Mouse (Mus musculus): ENCODE data around the gene Glb1l. TPM values are rescaled to one million over a fixed set of nuclear protein-coding genes. Genes with fewer than 3 reads are reported as not detected.

Gene Glb1l
- polyA plus RNA-seq, 1 experiment from 2014 or later: 22.0 TPM

GRCm38 (mm10) chr1:75187914-75188483, 22.6 kb downstream of the Glb1l start:
- Histone ChIP-seq H3K36me3 (ENCODE audit: control insufficient read depth, insufficient read depth) (peaks cover 23% of the 10 kb centered on the region), H3K4me1 (replicated peaks; ENCODE audit: control insufficient read depth, insufficient read depth, low read length) (peaks cover 13% of the 10 kb centered on the region), H3K9me3 (ENCODE audit: control insufficient read depth, low read length) (no peaks in the 10 kb centered on the region), H3K4me2 (ENCODE audit: low read length) (no peak overlapping the region), H3K27ac (ENCODE audit: low read length) (no peak overlapping the region), H3K9ac (replicated peaks; ENCODE audit: low read depth, low read length) (no peak overlapping the region), H3K4me3 (replicated peaks; ENCODE audit: low read length) (no peak overlapping the region), H3K27me3 (replicated peaks; ENCODE audit: control insufficient read depth, insufficient read depth, low read length) (no peaks in the 10 kb centered on the region)
- ATAC-seq: no peak
- WGBS: 89% methylated on average over 2 of the region's 2 CpGs

- H3K27me3 ChIP-seq (replicated peaks; ENCODE audit: control insufficient read depth, insufficient read depth, low read length): no peaks in the 10 kb centered on the region
- H3K9me3 ChIP-seq (ENCODE audit: control insufficient read depth, low read length): no peaks in the 10 kb centered on the region
- H3K4me2 ChIP-seq (ENCODE audit: low read length): no peak overlapping the region
- no peak for ATAC-seq
- H3K27ac ChIP-seq (ENCODE audit: low read length): no peak overlapping the region
- peaks cover 29% of the 10 kb centered on the region for H3K36me3 ChIP-seq (ENCODE audit: control insufficient read depth, insufficient read depth)
- H3K9ac ChIP-seq (replicated peaks; ENCODE audit: low read depth, low read length): no peak overlapping the region
- H3K4me3 ChIP-seq (replicated peaks; ENCODE audit: low read length): no peak overlapping the region
- H3K4me1 ChIP-seq (replicated peaks; ENCODE audit: control insufficient read depth, insufficient read depth, low read length): peaks cover 12% of the 10 kb centered on the region
Measured at GRCm38 (mm10) chr1:75187126-75187525, 23.5 kb downstream of the Glb1l start.

- WGBS: 95% methylated on average over 11 of the region's 11 CpGs
Measured at GRCm38 (mm10) chr1:75185495-75185894, 25.1 kb downstream of the Glb1l start.

GRCm38 (mm10) chr1:75182160-75182559, 28.5 kb downstream of the Glb1l start:
- no peak overlapping the region for H3K4me3 ChIP-seq (replicated peaks; ENCODE audit: low read length)
- ATAC-seq: no peak
- WGBS: 73% methylated on average over 4 of the region's 4 CpGs
- H3K4me1 ChIP-seq (replicated peaks; ENCODE audit: control insufficient read depth, insufficient read depth, low read length): peaks cover 21% of the 10 kb centered on the region
- H3K27ac ChIP-seq (ENCODE audit: low read length): no peak overlapping the region
- no peaks in the 10 kb centered on the region for H3K27me3 ChIP-seq (replicated peaks; ENCODE audit: control insufficient read depth, insufficient read depth, low read length)
- no peak overlapping the region for H3K4me2 ChIP-seq (ENCODE audit: low read length)
- H3K9me3 ChIP-seq (ENCODE audit: control insufficient read depth, low read length): no peaks in the 10 kb centered on the region
- no peak overlapping the region for H3K9ac ChIP-seq (replicated peaks; ENCODE audit: low read depth, low read length)
- peaks cover 28% of the 10 kb centered on the region for H3K36me3 ChIP-seq (ENCODE audit: control insufficient read depth, insufficient read depth)

More at GRCm38 (mm10) chr1:75185495-75185894, 25.1 kb downstream of the Glb1l start:
- Histone ChIP-seq H3K4me1 (replicated peaks; ENCODE audit: control insufficient read depth, insufficient read depth, low read length) (peaks cover 7% of the 10 kb centered on the region), H3K36me3 (ENCODE audit: control insufficient read depth, insufficient read depth) (peaks cover 33% of the 10 kb centered on the region), H3K27ac (ENCODE audit: low read length) (no peak overlapping the region), H3K4me2 (ENCODE audit: low read length) (no peak overlapping the region), H3K27me3 (replicated peaks; ENCODE audit: control insufficient read depth, insufficient read depth, low read length) (no peaks in the 10 kb centered on the region), H3K4me3 (replicated peaks; ENCODE audit: low read length) (no peak overlapping the region), H3K9me3 (ENCODE audit: control insufficient read depth, low read length) (no peaks in the 10 kb centered on the region), H3K9ac (replicated peaks; ENCODE audit: low read depth, low read length) (no peak overlapping the region)
- ATAC-seq: no peak

GRCm38 (mm10) chr1:75181377-75181870, 29.2 kb downstream of the Glb1l start:
- no peaks in the 10 kb centered on the region for H3K9me3 ChIP-seq (ENCODE audit: control insufficient read depth, low read length)
- no peak overlapping the region for H3K9ac ChIP-seq (replicated peaks; ENCODE audit: low read depth, low read length)
- no peak for ATAC-seq
- 89% methylated on average over 4 of the region's 4 CpGs for WGBS
- no peaks in the 10 kb centered on the region for H3K27me3 ChIP-seq (replicated peaks; ENCODE audit: control insufficient read depth, insufficient read depth, low read length)
- no peak overlapping the region for H3K27ac ChIP-seq (ENCODE audit: low read length)
- peaks cover 30% of the 10 kb centered on the region for H3K36me3 ChIP-seq (ENCODE audit: control insufficient read depth, insufficient read depth)
- H3K4me2 ChIP-seq (ENCODE audit: low read length): no peak overlapping the region
- H3K4me3 ChIP-seq (replicated peaks; ENCODE audit: low read length): no peak overlapping the region
- peaks cover 21% of the 10 kb centered on the region for H3K4me1 ChIP-seq (replicated peaks; ENCODE audit: control insufficient read depth, insufficient read depth, low read length)

- Histone ChIP-seq H3K27me3 (replicated peaks; ENCODE audit: control insufficient read depth, insufficient read depth, low read length) (no peaks in the 10 kb centered on the region), H3K36me3 (ENCODE audit: control insufficient read depth, insufficient read depth) (peaks cover 26% of the 10 kb centered on the region), H3K9ac (replicated peaks; ENCODE audit: low read depth, low read length) (no peak overlapping the region), H3K9me3 (ENCODE audit: control insufficient read depth, low read length) (no peaks in the 10 kb centered on the region), H3K4me2 (ENCODE audit: low read length) (peak overlapping the region; percentile 99), H3K4me3 (replicated peaks; ENCODE audit: low read length) (peak overlapping the region; percentile 53), H3K27ac (ENCODE audit: low read length) (no peak overlapping the region), H3K4me1 (replicated peaks; ENCODE audit: control insufficient read depth, insufficient read depth, low read length) (peaks cover 21% of the 10 kb centered on the region)
- 29% methylated on average over 7 of the region's 7 CpGs for WGBS
- ATAC-seq: no peak
Measured at GRCm38 (mm10) chr1:75180741-75181140, 29.9 kb downstream of the Glb1l start.

- Histone ChIP-seq H3K4me2 (ENCODE audit: low read length) (peak within 1 kb of the TSS; percentile 99), H3K4me3 (replicated peaks; ENCODE audit: low read length) (peak within 1 kb of the TSS; percentile 53), H3K27ac (ENCODE audit: low read length) (peak within 1 kb of the TSS; percentile 21), H3K27me3 (replicated peaks; ENCODE audit: control insufficient read depth, insufficient read depth, low read length) (no peaks in the 10 kb centered on the region), H3K4me1 (replicated peaks; ENCODE audit: control insufficient read depth, insufficient read depth, low read length) (peaks cover 21% of the 10 kb centered on the region), H3K9me3 (ENCODE audit: control insufficient read depth, low read length) (no peaks in the 10 kb centered on the region), H3K36me3 (ENCODE audit: control insufficient read depth, insufficient read depth) (peaks cover 23% of the 10 kb centered on the region), H3K9ac (replicated peaks; ENCODE audit: low read depth, low read length) (peak within 1 kb of the TSS; percentile 73)
- peak; percentile 95 for ATAC-seq
- WGBS: 0% methylated on average over 31 of the region's 31 CpGs
Measured at GRCm38 (mm10) chr1:75180105-75180590, 30.5 kb downstream of the Glb1l start, which contains the start of gene Abcb6. TSS of gene Abcb6 (minus strand) at chr1:75180392.

GRCm38 (mm10) chr1:75179334-75180104, 31.1 kb downstream of the Glb1l start:
- peak; percentile 48 for ATAC-seq
- Histone ChIP-seq H3K27ac (ENCODE audit: low read length) (peak overlapping the region; percentile 21), H3K4me2 (ENCODE audit: low read length) (peak overlapping the region; percentile 99), H3K9me3 (ENCODE audit: control insufficient read depth, low read length) (no peaks in the 10 kb centered on the region), H3K9ac (replicated peaks; ENCODE audit: low read depth, low read length) (peak overlapping the region; percentile 73), H3K27me3 (replicated peaks; ENCODE audit: control insufficient read depth, insufficient read depth, low read length) (no peaks in the 10 kb centered on the region), H3K4me3 (replicated peaks; ENCODE audit: low read length) (peak overlapping the region; percentile 53), H3K36me3 (ENCODE audit: control insufficient read depth, insufficient read depth) (peaks cover 22% of the 10 kb centered on the region), H3K4me1 (replicated peaks; ENCODE audit: control insufficient read depth, insufficient read depth, low read length) (peaks cover 21% of the 10 kb centered on the region)
- WGBS: 5% methylated on average over 23 of the region's 23 CpGs
